Mouse (Mus musculus) heart, embryonic 11.5 days (tissue): Measurements from ENCODE around the gene Trio. TPM values are rescaled to one million over a fixed set of nuclear protein-coding genes. Genes with fewer than 3 reads are reported as not detected.

Experiments used
- ATAC-seq: fragments of 200-750 bp; cut with Nextera tagmentation; replicated peaks from 2 replicates; pipeline ENCODE4 v1.8.0; 2017; ENCODE audit warnings: moderate library complexity; ENCODE audit not compliant: insufficient number of reproducible peaks, low FRiP score, low TSS enrichment
- H3K27ac ChIP-seq: fragments of 300-500 bp; sonication (generic); 2 replicates; pipeline ENCODE4 v1.5.1; 2014; ENCODE audit warnings: mild to moderate bottlenecking, low read depth, low read length
- H3K27me3 ChIP-seq: fragments of 300-500 bp; sonication (generic); 2 replicates; pipeline ENCODE4 v1.6.1; 2014; ENCODE audit warnings: mild to moderate bottlenecking, low read length, mixed read lengths; ENCODE audit not compliant: control insufficient read depth, insufficient read depth
- H3K36me3 ChIP-seq: fragments of 300-500 bp; sonication (generic); 2 replicates; pipeline ENCODE4 v1.6.1; 2014; ENCODE audit warnings: mild to moderate bottlenecking, low read length, moderate library complexity, mixed read lengths; ENCODE audit not compliant: control insufficient read depth, insufficient read depth
- H3K4me1 ChIP-seq: fragments of 300-500 bp; sonication (generic); 2 replicates; pipeline ENCODE4 v1.6.1; 2014; ENCODE audit warnings: low read length; ENCODE audit not compliant: control insufficient read depth, insufficient read depth
- H3K4me2 ChIP-seq: fragments of 300-500 bp; sonication (generic); 2 replicates; pipeline ENCODE4 v1.6.1; 2014; ENCODE audit warnings: mild to moderate bottlenecking, moderate library complexity
- H3K4me3 ChIP-seq: fragments of 300-500 bp; sonication (generic); 2 replicates; pipeline ENCODE4 v1.5.1; 2014; ENCODE audit warnings: low read depth, low read length
- H3K9ac ChIP-seq: fragments of 300-500 bp; sonication (generic); 2 replicates; pipeline ENCODE4 v1.6.1; 2014; ENCODE audit warnings: mild to moderate bottlenecking, low read depth, low read length, moderate library complexity
- H3K9me3 ChIP-seq: fragments of 300-500 bp; sonication (generic); replicated peaks from 2 replicates; pipeline ENCODE4 v1.6.1; 2016; ENCODE audit warnings: low read length; ENCODE audit not compliant: control insufficient read depth
- WGBS: fragments of 180-500 bp; shearing (Covaris S2); extraction: QIAGEN DNeasy Blood & Tissue Kit; methylation state at CpG from one replicate; pipeline ENCODE4 v1.1.7; 2014; ENCODE audit not compliant: insufficient replicate concordance; 5-methylcytosine and 5-hydroxymethylcytosine counted together
- polyA plus RNA-seq: library from polyadenylated mRNA; unstranded; fragments of >200 nt; fragmentation: Nextera tagmentation; extraction: Ambion mirVana; gene quantifications from 2 replicates; pipeline ENCODE4 v1.2.1, GENCODE M21; 2014

The Trio gene
- polyA plus RNA-seq, 1 experiment from 2014 or later = 28.5 TPM

- H3K27ac ChIP-seq = no peak overlapping the region
- no peak overlapping the region for H3K4me2 ChIP-seq
- no peak overlapping the region for H3K9ac ChIP-seq
- no peaks in the 10 kb centered on the region for H3K4me1 ChIP-seq
- H3K9me3 ChIP-seq = no peaks in the 10 kb centered on the region
- H3K4me3 ChIP-seq = no peak overlapping the region
- WGBS = 86% methylated on average over 4 of the region's 4 CpGs
- no peak for ATAC-seq
- H3K36me3 ChIP-seq = peaks cover 26% of the 10 kb centered on the region
- H3K27me3 ChIP-seq = no peaks in the 10 kb centered on the region
These were observed 198.8 kb downstream of the Trio start for GRCm38 (mm10) chr15:27826886-27827285.

GRCm38 (mm10) chr15:27826048-27826637 is 199.5 kb downstream of the Trio start:
- H3K36me3 ChIP-seq = peaks cover 29% of the 10 kb centered on the region
- no peaks in the 10 kb centered on the region for H3K27me3 ChIP-seq
- H3K4me3 ChIP-seq = no peak overlapping the region
- H3K9ac ChIP-seq = no peak overlapping the region
- H3K4me2 ChIP-seq = no peak overlapping the region
- H3K4me1 ChIP-seq = no peaks in the 10 kb centered on the region
- H3K9me3 ChIP-seq = no peaks in the 10 kb centered on the region
- 79% methylated on average over 4 of the region's 4 CpGs for WGBS
- ATAC-seq = no peak
- no peak overlapping the region for H3K27ac ChIP-seq

- Histone ChIP-seq H3K4me2 (no peak overlapping the region), H3K36me3 (peaks cover 26% of the 10 kb centered on the region), H3K9ac (no peak overlapping the region), H3K27ac (no peak overlapping the region), H3K4me1 (no peaks in the 10 kb centered on the region), H3K9me3 (no peaks in the 10 kb centered on the region), H3K27me3 (no peaks in the 10 kb centered on the region), H3K4me3 (no peak overlapping the region)
- ATAC-seq = no peak
- WGBS = 95% methylated on average over 12 of the region's 12 CpGs
These were observed 200.3 kb downstream of the Trio start for GRCm38 (mm10) chr15:27825390-27825789.

GRCm38 (mm10) chr15:27823581-27823980 is 202.1 kb downstream of the Trio start:
- 85% methylated on average over 4 of the region's 4 CpGs for WGBS
- Histone ChIP-seq H3K4me3 (no peak overlapping the region), H3K27me3 (no peaks in the 10 kb centered on the region), H3K27ac (no peak overlapping the region), H3K4me2 (no peak overlapping the region), H3K36me3 (peaks cover 27% of the 10 kb centered on the region), H3K9me3 (no peaks in the 10 kb centered on the region), H3K4me1 (no peaks in the 10 kb centered on the region), H3K9ac (no peak overlapping the region)
- no peak for ATAC-seq

GRCm38 (mm10) chr15:27822461-27822860 is 203.2 kb downstream of the Trio start:
- WGBS = 88% methylated on average over 4 of the region's 4 CpGs
- H3K4me2 ChIP-seq = no peak overlapping the region
- peaks cover 24% of the 10 kb centered on the region for H3K36me3 ChIP-seq
- ATAC-seq = no peak
- no peak overlapping the region for H3K4me3 ChIP-seq
- H3K27me3 ChIP-seq = no peaks in the 10 kb centered on the region
- no peak overlapping the region for H3K9ac ChIP-seq
- H3K9me3 ChIP-seq = no peaks in the 10 kb centered on the region
- H3K27ac ChIP-seq = no peak overlapping the region
- no peaks in the 10 kb centered on the region for H3K4me1 ChIP-seq

GRCm38 (mm10) chr15:27821651-27822364 is 203.8 kb downstream of the Trio start:
- peaks cover 23% of the 10 kb centered on the region for H3K36me3 ChIP-seq

GRCm38 (mm10) chr15:27817096-27817495 is 208.6 kb downstream of the Trio start:
- H3K4me3 ChIP-seq = no peak overlapping the region
- H3K4me2 ChIP-seq = no peak overlapping the region
- H3K4me1 ChIP-seq = no peaks in the 10 kb centered on the region
- ATAC-seq = no peak
- no peaks in the 10 kb centered on the region for H3K27me3 ChIP-seq
- no peak overlapping the region for H3K9ac ChIP-seq
- no peaks in the 10 kb centered on the region for H3K9me3 ChIP-seq
- peaks cover 22% of the 10 kb centered on the region for H3K36me3 ChIP-seq
- no peak overlapping the region for H3K27ac ChIP-seq
- WGBS = 83% methylated on average over 10 of the region's 10 CpGs

More at GRCm38 (mm10) chr15:27821651-27822364, 203.8 kb downstream of the Trio start:
- Histone ChIP-seq H3K27ac (no peak overlapping the region), H3K4me2 (no peak overlapping the region), H3K9ac (no peak overlapping the region), H3K4me1 (no peaks in the 10 kb centered on the region), H3K27me3 (no peaks in the 10 kb centered on the region), H3K9me3 (no peaks in the 10 kb centered on the region), H3K4me3 (no peak overlapping the region)
- WGBS = 89% methylated on average over 11 of the region's 11 CpGs
- ATAC-seq = no peak

- no peak overlapping the region for H3K4me2 ChIP-seq
- ATAC-seq = no peak
- no peak overlapping the region for H3K9ac ChIP-seq
- H3K4me3 ChIP-seq = no peak overlapping the region
- peaks cover 8% of the 10 kb centered on the region for H3K4me1 ChIP-seq
- peaks cover 20% of the 10 kb centered on the region for H3K36me3 ChIP-seq
- H3K9me3 ChIP-seq = no peaks in the 10 kb centered on the region
- no peaks in the 10 kb centered on the region for H3K27me3 ChIP-seq
- WGBS = 57% methylated on average over 6 of the region's 6 CpGs
- H3K27ac ChIP-seq = no peak overlapping the region
These were observed 210.8 kb downstream of the Trio start for GRCm38 (mm10) chr15:27814677-27815391.
